Mouse (Mus musculus): ENCODE data around the gene Iqsec1. TPM values are rescaled to one million over a fixed set of nuclear protein-coding genes. Genes with fewer than 3 reads are reported as not detected.
A peak's percentile ranks its signal among the peaks of the same experiment; 100 is the strongest.

Iqsec1 gene
- polyA plus RNA-seq, 1 experiment, result 191 TPM

DNA sequence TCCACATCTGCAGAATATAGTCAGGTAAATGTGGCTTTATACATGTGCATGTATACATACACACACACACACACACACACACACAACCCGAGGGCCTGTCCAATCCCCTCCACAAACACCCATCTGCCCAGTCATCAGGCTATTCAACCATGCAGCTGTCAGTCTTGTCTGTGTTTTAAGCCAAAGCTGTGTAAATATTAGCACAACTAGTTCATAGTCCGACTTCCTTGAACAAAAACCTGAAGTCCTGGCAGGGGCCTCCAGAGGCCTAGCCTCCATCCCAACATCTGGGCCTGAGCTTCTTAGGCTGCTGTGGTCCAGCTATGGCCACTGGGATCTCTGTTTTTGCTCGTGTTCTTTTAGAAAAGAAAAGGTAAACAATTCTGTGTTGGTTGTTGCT is 274.8 kb downstream of the Iqsec1 start:
- 24% methylated on average over 3 of the region's 3 CpGs for WGBS
- no peak for DNase-seq
- TF ChIP-seq CTCF (IDR thresholded peaks at IDR 0.05; ENCODE audit: insufficient read depth, low read length), result no peak
- TF ChIP-seq POLR2A (IDR thresholded peaks at IDR 0.05; ENCODE audit: borderline replicate concordance, extremely low read depth, low read depth, low read length), result no peak
- H3K4me1 ChIP-seq (ENCODE audit: control insufficient read depth, insufficient read depth, low read length), result peaks cover 40% of the 10 kb centered on the region
- H3K4me3 ChIP-seq (replicated peaks; ENCODE audit: extremely low read depth, low read depth, low read length), result no peak overlapping the region

DNA sequence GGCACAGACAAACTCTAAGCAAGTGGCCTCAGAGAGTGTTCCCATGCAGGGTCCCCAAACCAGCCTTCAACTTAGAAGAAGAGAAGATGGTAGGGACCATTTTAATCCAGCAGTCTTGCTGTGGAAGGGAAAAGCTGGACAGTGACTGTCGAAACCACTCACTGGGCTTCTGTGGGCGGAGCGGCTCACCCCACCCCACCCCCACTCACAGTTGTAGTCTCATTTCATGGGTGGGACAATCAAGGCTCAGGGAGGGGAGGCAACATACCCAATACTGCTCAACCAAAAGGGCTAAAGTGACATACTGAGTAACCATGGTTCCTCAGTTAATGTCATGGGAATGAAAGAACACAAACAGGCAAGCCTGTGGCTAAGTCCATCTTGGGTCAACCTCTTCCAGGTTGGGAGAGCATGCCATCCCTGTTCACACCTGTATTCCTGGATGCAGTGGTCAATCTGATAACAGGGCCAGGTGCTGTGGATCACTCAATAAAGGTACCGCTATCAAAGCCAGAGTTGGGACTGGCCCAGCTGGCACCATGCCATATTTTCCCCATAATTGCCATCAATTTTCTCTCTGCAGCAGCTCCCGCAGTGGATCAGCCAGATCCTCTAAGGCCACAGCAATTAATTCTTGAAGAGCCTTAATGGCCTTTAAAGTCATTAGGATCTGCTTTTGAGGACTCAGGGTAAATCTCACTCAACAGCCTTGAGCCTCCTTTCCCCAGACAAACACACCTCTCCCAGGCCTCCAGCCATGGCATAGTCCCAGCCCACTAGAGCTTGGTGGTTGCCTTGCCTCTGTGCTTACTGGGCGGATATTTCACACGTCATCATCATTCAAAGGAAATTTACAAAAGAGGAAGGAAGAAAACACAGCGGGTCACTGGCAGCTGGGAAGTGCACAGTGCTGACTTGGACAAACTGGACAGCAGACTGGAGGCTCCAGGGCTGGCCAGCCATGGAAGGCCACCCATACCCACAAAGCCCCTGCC is 275.7 kb downstream of the Iqsec1 start:
- no peak overlapping the region for H3K4me3 ChIP-seq (replicated peaks; ENCODE audit: extremely low read depth, low read depth, low read length)
- peak; percentile 59 for DNase-seq
- 36% methylated on average over 8 of the region's 8 CpGs for WGBS
- H3K4me1 ChIP-seq (ENCODE audit: control insufficient read depth, insufficient read depth, low read length), result peaks cover 42% of the 10 kb centered on the region
- no peak for TF ChIP-seq CTCF (IDR thresholded peaks at IDR 0.05; ENCODE audit: insufficient read depth, low read length)
- TF ChIP-seq POLR2A (IDR thresholded peaks at IDR 0.05; ENCODE audit: borderline replicate concordance, extremely low read depth, low read depth, low read length), result peak; percentile 50; the same call in 1 of the 2 replicates

DNA sequence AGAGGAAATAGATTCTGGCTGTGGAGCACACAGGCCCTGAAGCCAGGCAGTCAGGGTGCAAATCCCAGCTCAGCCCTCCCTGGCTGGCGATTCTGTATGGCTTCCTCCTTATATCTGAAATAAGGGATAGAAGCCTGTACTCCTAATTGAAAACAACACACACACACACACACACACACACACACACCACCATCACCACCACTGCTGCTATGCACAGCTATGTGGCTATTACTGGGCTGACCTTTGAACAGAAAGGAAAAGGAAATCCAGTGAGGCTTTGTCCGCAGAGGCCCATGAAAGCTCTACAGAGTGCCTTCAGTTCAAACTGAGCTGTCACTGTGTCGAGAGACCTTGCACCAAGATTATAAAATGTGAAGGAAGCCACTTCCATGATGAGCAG is 276.4 kb downstream of the Iqsec1 start:
- H3K4me3 ChIP-seq (replicated peaks; ENCODE audit: extremely low read depth, low read depth, low read length), result no peak overlapping the region
- no peak for DNase-seq
- H3K4me1 ChIP-seq (ENCODE audit: control insufficient read depth, insufficient read depth, low read length), result peaks cover 45% of the 10 kb centered on the region
- 49% methylated on average over 3 of the region's 3 CpGs for WGBS
- TF ChIP-seq CTCF (IDR thresholded peaks at IDR 0.05; ENCODE audit: insufficient read depth, low read length), result no peak
- TF ChIP-seq POLR2A (IDR thresholded peaks at IDR 0.05; ENCODE audit: borderline replicate concordance, extremely low read depth, low read depth, low read length), result no peak

DNA sequence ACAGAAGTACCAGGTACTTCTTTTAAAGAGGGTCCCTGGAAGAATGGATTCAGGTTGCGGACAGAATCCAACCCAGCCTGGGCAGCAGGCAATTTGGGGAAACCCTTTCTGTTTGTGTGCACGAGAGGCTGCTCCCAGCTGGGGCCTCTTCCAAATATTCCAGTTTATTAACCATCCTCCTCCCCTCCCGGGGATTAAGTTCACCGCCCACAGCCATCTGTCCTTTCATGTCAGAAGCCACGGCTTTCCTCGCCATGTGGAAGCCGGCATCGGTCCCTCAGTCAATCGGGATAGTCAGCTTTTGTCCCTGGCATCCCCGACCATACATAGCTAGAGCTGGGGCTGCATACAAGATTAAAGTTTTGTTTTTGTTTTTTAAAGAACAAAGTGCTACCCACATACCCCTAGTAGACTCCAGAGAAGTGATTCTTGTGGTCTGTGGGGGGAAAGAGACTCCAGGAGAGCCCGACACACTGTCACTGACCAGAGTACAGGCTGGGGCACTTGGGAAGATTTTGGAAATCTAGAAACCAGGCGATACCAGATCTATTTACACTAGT is 276.9 kb downstream of the Iqsec1 start:
- Histone ChIP-seq H3K4me1 (ENCODE audit: control insufficient read depth, insufficient read depth, low read length) (peaks cover 43% of the 10 kb centered on the region), H3K4me3 (replicated peaks; ENCODE audit: extremely low read depth, low read depth, low read length) (no peak overlapping the region)
- TF ChIP-seq POLR2A (IDR thresholded peaks at IDR 0.05; ENCODE audit: borderline replicate concordance, extremely low read depth, low read depth, low read length) (no peak), CTCF (IDR thresholded peaks at IDR 0.05; ENCODE audit: insufficient read depth, low read length) (no peak)
- WGBS, result 51% methylated on average over 12 of the region's 12 CpGs
- no peak for DNase-seq

GRCm38 (mm10) chr6:90710778-90711177 is 277.7 kb downstream of the Iqsec1 start:
- 78% methylated on average over 5 of the region's 5 CpGs for WGBS
- DNase-seq, result no peak
- no peak overlapping the region for H3K4me3 ChIP-seq (replicated peaks; ENCODE audit: extremely low read depth, low read depth, low read length)
- peaks cover 49% of the 10 kb centered on the region for H3K4me1 ChIP-seq (ENCODE audit: control insufficient read depth, insufficient read depth, low read length)
- no peak for TF ChIP-seq POLR2A (IDR thresholded peaks at IDR 0.05; ENCODE audit: borderline replicate concordance, extremely low read depth, low read depth, low read length)
- TF ChIP-seq CTCF (IDR thresholded peaks at IDR 0.05; ENCODE audit: insufficient read depth, low read length), result no peak

GRCm38 (mm10) chr6:90709929-90710777 is 278.3 kb downstream of the Iqsec1 start:
- H3K4me1 ChIP-seq (ENCODE audit: control insufficient read depth, insufficient read depth, low read length), result peaks cover 53% of the 10 kb centered on the region
- TF ChIP-seq CTCF (IDR thresholded peaks at IDR 0.05; ENCODE audit: insufficient read depth, low read length) (no peak), POLR2A (IDR thresholded peaks at IDR 0.05; ENCODE audit: borderline replicate concordance, extremely low read depth, low read depth, low read length) (no peak)
- WGBS, result 54% methylated on average over 9 of the region's 9 CpGs
- H3K4me3 ChIP-seq (replicated peaks; ENCODE audit: extremely low read depth, low read depth, low read length), result no peak overlapping the region
- DNase-seq, result no peak

- no peak for DNase-seq
- TF ChIP-seq CTCF (IDR thresholded peaks at IDR 0.05; ENCODE audit: insufficient read depth, low read length) (no peak), POLR2A (IDR thresholded peaks at IDR 0.05; ENCODE audit: borderline replicate concordance, extremely low read depth, low read depth, low read length) (no peak)
- Histone ChIP-seq H3K4me1 (ENCODE audit: control insufficient read depth, insufficient read depth, low read length) (peaks cover 60% of the 10 kb centered on the region), H3K4me3 (replicated peaks; ENCODE audit: extremely low read depth, low read depth, low read length) (no peak overlapping the region)
Observed at GRCm38 (mm10) chr6:90708061-90708618, 280.3 kb downstream of the Iqsec1 start.

- no peak overlapping the region for H3K4me3 ChIP-seq (replicated peaks; ENCODE audit: extremely low read depth, low read depth, low read length)
- DNase-seq, result no peak
- TF ChIP-seq POLR2A (IDR thresholded peaks at IDR 0.05; ENCODE audit: borderline replicate concordance, extremely low read depth, low read depth, low read length), result no peak
- TF ChIP-seq CTCF (IDR thresholded peaks at IDR 0.05; ENCODE audit: insufficient read depth, low read length), result no peak
- H3K4me1 ChIP-seq (ENCODE audit: control insufficient read depth, insufficient read depth, low read length), result peaks cover 59% of the 10 kb centered on the region
- 31% methylated on average over 4 of the region's 4 CpGs for WGBS
Observed at GRCm38 (mm10) chr6:90707143-90707542, 281.3 kb downstream of the Iqsec1 start.

- no peak for DNase-seq
- Histone ChIP-seq H3K4me3 (replicated peaks; ENCODE audit: extremely low read depth, low read depth, low read length) (no peak overlapping the region), H3K4me1 (ENCODE audit: control insufficient read depth, insufficient read depth, low read length) (peaks cover 61% of the 10 kb centered on the region)
- TF ChIP-seq CTCF (IDR thresholded peaks at IDR 0.05; ENCODE audit: insufficient read depth, low read length) (no peak), POLR2A (IDR thresholded peaks at IDR 0.05; ENCODE audit: borderline replicate concordance, extremely low read depth, low read depth, low read length) (no peak)
- 21% methylated on average over 10 of the region's 10 CpGs for WGBS
Observed at GRCm38 (mm10) chr6:90706490-90706889, 282.0 kb downstream of the Iqsec1 start.
